Mouse (Mus musculus) liver (tissue): ENCODE measurements around the gene Fam19a5.
A peak's percentile ranks its signal among the peaks of the same experiment; 100 is the strongest.

Experiments
- DNase-seq: peaks from one replicate; pipeline ENCODE4 v3.0.0-alpha.2; 2020; ENCODE audit warnings: mixed read lengths

Fam19a5 gene

DNA sequence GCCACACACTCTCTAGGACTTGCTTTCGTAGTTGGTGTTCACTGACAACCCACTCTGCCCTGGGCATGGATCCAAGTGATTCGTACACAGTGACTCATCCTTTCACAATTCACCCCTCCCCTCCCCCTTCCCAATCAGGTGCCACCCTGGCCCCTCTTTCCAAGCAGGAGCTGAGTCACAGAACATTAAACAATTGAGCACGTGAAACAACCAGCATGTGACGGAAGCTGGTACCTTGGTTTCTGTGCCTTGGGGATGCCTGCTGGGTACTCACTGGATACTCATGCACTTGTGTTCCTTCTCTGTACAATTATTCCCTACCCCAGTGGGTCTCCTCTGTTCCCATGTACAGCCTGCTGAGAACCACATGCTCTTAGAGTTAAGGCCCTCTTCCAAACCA is 53.0 kb downstream of the Fam19a5 start:
- DNase-seq = no peak

DNA sequence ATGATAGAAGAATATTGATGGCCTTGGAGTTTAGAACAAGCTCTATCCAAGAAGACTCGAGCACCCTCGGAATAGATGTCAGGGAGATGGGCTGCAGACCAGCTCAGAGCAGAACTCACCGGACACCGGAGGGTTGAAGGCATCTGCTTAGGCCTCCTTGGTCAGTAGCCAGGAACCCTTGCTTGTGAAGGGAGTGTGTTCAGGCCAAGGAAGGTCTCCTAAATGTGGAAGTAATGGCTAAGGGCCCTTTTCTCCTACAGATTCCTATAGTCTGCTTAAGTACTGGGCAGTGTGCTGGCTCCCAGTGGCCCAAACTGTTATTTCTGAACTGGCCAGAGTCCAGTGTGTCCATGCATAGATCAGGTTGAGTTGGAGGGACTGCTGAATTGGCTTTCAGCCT is 53.7 kb downstream of the Fam19a5 start:
- DNase-seq = no peak

DNA sequence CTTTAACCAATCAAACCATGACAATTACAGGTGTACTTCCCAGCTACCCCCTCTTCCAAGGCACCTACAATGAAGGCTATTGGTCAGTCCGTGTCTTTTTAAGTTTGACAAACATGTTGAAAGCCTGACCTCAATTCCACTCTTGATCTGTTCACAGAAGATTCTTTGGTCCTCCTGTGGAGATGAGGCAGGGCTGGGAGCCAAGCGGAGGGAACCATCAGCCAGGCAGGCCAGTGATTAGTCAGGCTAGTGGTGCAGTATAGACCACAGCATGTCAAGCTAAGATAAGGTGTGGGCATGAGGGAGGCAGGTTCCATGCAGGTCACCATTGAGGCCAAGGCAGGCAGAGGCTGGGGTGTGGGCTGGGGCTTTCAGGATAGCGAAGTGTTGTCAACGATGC is 54.5 kb downstream of the Fam19a5 start:
- no peak for DNase-seq

DNA sequence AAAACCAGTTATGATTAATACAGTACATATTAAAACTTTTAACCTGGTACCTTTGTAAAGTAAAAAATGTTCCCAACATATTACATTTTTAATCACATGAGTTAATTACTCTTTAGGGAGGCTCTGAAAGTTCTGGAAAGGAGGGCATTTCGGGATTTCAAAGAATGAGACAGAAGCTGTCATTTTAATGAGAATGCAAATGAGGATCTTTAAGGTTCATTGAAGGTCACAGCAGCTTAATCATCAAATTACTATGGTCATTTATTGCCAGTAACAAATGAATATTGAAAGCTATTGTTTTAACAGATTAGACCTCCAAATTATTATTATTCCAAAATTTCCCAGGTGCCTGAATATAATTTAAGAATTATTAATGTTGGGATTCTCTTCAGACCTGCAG is 59.2 kb downstream of the Fam19a5 start:
- DNase-seq = no peak

DNA sequence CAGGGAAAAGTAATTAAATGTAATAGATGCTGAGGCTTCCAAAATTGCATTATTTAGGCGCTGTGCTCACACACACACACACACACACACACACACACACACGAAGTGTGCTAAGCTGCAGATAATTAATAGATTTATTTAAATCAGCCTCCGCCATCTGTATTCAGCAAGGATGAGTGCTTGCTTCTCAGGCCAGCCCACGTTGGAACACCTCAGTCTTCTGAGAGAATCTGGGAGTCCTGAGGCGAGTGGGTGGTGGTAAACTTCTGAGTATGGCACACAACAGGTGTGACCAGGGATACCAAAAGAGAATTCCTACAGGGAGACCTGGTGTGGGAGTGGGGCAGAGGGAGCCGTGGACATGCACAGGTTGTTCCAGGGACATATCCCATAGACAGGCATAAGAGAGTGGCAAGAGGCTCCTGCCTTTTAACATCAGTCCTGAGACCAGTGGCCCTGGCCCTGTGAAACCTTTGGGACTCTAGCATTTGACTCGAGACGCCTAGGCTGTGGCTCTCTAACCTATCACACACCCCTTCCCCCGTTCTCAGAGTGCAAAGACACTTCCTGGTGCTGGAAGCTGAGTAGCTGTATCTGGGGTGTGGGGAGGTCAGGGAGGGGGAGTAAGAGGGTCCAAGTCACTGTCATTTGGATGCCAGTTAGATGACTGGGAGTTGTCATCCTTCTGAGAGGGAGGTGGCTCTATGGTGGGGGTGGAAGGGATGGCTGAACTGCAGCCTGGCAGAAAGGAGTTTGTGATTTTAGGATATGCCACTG is 61.6 kb downstream of the Fam19a5 start:
- DNase-seq = no peak

DNA sequence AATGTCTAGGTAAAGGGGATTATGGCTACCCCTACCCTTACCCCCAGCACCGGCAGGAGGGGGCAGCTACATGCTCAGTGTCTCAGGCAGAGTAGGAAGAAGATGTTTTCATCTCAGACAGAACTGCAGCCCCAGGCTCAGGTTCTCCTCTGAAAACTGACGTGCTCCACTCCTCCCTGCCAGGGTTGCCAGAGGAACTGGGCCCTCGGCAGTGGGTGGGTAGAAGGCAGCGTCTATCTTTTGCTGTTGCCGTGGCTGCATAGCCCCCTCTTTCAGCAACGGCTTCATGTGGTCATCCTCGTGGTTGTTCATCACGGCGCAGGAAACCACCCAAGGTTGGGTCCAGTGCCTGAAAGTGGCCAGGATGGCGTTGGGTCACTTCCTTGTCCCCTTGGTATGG is 62.6 kb downstream of the Fam19a5 start:
- DNase-seq = no peak

DNA sequence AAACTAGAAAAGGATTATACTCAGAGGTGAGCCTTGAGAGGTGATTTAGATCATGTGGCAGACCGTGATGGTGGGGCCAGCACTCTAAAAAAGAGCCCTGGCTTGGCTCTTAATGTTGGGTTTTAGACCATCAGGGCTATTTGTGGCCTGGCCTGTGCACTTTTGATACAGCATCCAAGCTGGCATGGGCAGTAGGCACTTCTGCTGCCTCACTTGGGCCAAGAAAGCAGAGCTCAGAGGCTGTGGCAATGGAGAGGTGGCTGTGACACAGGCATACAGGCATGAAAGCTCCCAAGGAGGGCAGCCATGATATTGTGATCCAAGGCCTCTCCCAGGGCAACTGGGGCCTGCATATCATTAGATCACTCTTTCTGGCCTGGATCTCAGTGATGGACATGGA is 65.1 kb downstream of the Fam19a5 start:
- DNase-seq = no peak

DNA sequence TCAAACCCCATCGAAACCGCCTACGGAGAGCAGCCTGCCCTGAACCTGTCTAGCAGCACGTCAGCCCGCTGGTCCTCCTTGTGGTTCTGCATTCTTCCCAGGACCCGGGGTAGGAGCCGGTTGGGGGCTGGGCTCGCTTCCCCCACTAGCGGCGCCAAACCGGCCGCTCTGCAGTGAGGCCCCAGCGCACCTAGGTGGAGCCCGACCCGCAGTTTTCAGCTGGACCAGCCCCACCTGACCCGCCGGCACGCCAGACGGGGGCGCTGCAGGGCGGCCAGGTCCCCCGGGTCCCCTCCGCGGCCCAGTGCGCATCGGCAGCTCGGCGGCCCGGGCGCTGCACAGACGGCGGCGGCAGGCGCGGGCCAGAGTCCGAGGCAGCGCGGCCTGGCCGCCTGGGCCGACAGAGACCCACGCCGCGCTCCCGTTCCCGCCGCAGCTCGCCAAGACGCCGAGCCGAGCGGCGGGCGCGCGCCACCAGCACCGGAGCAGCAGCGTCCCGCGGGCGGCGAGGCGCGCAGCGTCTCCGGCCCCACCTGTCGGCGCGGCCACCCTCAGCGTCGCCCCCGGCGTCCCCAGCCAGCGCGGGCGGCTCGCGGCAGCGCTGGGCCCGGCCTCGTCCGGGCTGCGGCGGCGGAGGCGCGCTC is 80.0 kb downstream of the Fam19a5 start:
- DNase-seq = peak; percentile 72

DNA sequence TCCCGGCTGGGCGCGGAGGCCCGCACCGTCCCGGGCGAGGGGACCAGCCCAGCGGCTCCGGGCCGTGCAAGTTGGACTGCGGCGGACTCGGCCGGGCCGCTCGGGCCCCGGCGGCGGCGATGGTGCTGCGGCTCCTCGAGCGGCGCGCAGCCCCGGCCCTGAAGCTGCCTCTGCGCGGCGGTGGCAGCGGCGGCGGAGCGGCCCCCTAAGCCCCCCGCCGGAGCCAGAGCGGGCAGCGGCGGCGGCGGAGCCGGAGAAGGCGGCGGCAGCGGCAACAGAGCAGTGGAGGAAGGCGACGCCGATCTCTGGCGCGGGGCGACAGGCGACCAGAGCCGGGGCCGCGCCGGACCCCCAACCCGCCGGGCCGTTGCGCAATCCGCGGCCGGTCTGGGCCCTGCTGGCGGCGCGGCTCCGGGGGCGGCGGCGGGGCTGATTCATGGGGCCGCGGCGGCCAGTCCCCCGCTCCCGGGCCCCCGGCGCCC is 80.6 kb downstream of the Fam19a5 start:
- no peak for DNase-seq

DNA sequence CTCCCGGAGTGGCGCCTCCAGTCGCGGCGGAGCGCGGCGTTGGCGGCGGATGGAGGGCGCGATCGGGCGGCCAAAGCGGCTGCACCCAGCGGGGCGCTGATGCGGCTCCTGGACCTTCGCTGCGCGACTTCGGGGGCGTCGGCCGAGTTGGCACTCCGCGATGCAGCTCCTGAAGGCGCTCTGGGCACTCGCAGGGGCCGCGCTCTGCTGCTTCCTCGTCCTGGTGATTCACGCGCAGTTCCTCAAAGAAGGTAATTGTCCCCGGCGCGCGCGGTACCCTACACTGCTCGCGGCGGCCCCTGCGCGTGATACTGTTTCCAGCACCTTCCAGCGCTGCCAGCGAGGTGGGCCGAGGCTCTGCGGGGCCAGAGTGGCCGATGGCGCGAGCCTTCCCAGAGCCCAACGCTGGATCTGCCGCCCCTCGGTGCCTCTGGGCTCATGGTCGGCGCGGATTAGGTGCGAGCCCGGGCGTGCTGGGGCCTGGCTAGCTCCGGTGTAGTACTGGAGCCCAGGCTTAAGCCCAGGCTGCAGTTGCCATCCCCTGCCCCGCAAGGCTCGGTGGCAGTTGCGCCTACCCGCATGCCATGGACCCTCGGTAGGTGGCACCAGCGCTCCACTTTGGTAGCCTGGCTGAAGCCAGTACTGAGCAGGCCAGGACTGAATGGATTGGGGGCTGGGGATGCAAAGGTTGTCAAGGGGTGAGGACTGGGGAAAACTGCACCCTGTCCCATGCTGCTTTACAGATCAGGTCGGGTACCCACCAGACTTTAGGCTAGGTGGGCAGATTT is 81.3 kb downstream of the Fam19a5 start:
- peak; percentile 71 for DNase-seq

DNA sequence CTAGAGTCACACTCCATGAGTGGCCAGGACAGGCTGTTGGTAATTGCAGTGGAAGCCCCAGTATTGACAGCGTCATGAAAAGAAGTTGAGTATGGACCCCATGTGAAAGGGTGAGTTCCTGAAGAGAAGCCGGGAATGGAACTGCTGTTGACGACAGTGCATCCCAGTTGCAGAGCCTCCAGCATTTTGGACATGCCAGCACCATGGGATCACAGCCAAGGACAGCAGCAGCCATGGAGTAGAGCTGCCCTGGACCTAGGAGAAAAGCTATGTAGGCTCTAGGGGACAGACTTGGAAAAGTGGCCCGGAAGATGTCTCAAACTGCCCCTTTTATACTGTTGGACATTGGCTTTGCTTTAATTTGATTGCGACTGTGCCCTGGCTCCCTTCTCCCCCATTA is 91.2 kb downstream of the Fam19a5 start:
- DNase-seq = no peak

DNA sequence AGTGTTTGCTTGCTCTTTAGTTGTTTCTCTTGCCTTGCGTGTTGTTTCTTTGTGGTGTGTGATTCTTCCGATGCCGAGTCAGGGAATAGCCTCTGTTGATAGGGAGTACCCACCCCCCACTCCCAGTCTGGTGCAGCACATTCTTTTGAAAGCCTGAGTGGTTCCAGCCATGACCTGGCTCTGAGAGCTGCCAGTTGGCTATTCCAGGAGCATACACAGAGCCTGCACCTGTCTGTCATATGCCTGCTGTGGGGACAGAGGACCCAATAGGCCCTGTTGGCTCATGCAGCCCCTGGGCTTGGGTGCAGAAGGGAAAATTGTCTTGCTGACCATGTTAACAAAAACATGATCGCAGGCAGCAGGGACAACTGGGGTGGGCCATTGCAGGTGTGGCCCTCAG is 92.3 kb downstream of the Fam19a5 start:
- DNase-seq = no peak

DNA sequence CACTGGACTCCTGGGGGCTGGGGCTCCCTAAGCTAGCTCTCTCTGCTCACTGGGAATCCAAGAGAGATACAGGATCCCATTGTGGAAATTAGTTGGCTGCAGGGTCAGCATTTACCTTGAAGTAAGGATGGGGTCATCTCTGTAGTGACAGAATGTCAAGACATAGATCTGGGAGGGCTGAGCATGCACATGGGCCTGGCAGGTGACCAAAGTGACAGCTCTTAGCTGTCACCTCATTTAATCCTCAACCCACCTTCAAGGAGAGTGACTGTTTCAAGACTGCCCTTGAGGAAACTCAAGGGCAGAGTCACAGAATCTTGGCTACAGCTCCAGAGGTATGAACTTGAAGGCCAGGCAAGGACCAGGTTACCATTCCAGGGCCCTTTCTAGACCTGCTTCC is 93.1 kb downstream of the Fam19a5 start:
- no peak for DNase-seq

DNA sequence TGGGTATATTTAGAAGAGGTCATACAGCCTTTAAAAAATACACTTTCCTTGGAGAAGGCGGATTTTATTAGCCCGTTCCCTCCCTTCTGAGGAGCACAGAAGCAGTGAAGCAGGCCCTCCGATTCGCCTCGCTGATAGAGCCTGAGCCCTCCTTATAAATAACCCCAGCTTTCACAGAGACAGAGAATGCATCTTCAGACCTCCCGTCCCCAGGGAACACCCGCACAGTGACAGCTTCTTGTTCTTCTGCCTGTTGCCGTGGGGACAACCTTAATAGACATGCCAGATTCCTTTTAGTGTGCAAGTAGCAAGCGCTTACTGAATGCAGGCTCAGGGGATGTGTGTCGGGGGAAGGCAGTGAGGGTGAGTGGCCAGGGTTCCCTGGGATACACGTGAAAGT is 94.2 kb downstream of the Fam19a5 start:
- DNase-seq = no peak

DNA sequence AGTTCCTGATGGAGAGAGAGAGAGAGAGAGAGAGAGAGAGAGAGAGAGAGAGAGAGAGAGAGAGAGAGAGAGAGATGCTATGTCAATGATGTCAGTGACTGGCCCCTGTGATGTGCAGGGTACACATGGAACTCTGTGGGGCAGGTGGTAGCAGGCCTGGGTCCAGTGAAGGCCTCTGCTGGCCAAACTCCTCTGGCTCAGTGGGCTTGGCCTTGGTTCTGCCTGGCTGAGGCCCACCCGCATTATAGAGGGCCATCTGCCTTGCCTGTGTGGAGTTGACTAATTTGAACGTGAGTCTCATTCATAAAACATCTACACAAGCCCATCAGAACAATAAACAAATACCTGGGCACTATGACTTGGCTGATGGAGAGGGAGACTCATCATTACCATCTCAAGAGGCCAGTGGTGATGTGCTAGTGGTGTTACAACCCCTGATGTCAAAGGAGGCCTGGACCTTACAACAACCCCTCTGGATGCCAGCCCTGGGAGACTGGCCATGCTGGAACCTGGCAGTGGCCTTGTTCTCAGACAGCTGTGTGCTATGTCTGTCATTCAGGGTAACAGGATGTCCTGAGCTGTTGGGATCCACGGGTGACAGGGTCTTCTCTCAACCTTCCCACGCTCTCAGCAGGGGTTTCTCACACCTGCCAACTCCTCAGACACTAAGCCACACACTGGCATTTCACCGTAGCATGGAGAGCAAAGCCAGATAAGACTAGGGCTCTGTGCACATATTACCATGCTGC is 102.4 kb downstream of the Fam19a5 start:
- no peak for DNase-seq

DNA sequence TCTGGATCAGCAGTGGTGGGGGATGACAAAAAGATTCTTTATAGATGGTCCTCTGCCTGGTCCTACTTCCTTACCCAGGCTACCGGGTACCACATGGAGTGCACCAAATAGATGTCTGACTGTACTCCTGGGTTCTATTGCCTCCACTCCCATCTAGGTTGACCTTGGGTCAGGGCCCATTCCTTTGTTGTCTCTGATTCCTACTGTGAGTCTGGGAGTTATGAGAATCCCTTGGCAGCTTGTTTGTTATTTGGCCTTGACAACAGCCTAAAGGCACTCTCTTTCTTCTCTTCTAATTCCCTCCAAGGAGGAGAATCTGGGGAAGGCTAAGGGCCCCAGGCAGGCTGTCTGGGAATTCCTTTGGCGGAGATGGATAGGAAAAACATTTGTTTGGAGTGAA is 105.6 kb downstream of the Fam19a5 start:
- DNase-seq = no peak

DNA sequence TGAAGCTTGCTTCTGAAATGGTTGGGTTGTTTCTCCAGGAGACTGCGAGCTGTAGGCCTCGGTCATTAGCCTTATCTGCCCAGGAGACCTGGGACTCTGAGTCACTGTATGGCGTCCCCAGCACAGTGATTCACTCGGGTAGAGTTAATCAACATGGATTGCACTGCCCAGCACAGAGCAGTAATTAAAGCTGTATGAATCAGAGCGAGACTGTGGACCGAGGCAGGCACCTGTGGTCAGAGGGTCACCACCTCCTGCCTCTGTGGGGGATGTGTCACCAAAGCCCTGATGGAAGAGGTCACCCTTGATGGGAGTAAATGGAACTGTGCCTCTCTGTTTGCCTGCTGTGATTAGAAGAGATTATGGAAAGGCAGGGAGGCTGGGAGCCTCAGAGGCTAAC is 110.5 kb downstream of the Fam19a5 start:
- DNase-seq = no peak

DNA sequence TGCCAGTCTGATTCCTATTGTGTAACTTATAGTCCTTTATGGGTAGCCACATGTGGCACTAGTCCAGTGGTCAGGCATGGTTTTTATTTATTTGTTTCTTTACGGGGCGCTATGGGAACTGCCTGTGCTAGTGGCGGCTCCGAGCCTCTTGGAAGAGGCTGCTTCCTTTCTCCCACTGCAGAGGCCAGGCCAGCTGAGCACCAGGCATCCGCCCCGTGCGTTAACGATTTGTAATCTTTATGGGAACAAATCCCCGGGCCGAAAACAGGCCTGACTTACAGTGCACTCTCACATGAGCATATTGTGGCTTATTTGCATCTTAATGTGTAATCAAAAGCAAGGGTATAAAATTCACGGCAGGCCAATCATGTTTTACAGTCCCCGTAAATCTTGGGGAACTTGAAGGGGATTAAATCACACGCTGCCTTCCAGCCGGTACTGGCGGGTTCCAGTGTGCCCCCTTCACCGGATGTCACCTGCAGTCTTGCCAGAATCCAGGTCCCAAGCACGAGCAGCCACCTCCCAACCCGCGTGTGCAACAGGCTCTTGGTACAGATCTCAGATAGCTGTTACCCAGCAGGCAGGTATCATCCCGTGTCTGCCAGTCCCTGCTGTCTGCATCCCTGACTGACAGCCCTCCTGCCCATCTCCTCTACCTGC is 112.5 kb downstream of the Fam19a5 start:
- no peak for DNase-seq

DNA sequence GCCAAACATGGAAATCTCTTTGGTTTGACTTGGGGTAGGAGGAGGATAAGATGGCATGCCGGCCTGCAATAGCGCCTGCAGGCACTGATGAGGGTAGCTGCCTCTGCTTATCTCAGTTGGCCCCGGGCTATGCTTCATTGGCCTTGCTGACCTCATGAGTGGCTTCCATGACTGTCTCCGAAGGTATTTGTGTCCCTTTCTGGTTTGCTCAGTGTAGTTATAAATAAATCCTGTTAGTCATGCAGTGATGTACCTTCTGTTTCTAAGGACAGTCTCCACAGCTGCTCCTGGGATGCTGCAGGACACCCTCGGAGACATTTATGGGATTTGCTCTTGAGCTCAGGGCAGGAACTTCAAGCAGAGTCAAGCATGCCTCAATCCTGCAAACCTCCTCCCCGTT is 115.6 kb downstream of the Fam19a5 start:
- DNase-seq = no peak

DNA sequence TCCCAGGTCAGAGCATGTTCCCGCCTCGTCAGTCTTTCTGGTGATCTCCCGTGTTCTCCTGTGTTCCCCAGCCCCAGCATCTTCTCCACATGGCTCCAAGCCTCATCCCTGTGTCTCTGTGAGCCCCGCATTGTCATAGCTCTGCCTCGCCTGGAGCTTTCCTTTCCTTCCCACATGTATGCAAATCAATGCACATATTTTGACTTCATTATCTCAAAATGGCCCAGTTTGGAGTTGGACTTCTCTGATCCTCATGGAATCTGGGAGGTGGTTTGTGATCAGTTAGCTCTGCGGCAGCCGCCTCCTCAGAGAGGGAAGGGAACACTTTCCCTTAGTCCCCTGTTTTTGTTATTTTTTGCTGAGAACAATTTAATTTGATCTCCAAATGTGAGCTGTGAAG is 117.9 kb downstream of the Fam19a5 start:
- no peak for DNase-seq

DNA sequence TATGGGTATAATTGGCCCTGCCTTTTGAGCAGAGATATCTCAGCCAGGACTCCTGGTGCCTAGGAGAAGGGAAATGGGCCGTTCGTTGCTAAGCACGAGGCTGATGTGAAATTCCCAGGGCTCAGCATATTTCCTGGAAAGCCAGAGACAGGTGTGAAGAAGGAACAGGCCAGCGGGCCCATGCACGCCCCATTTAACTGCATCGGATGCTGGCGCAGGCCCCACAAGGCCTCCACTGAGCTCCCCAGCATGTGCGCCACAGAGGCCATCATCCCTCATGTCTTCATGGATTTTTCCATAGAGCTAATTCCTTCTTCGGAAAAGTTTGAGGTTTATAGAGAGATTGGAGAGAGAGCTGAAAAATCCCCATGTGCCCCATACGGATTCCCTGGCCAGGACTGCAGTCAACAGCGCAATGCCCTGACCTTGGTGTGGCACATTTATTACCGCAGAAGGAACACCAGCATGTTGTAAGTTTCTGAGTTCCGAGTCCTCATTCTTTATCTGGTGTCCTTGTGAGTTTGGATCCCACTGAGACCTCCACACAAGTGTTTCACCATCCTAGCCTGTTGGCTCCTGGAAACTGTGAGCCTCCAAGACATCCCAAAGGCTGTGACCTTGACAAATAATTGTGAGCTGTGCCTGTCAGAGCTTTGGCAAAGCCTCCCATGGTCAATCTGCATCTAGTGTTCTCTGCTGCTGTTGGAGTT is 122.1 kb downstream of the Fam19a5 start:
- no peak for DNase-seq

DNA sequence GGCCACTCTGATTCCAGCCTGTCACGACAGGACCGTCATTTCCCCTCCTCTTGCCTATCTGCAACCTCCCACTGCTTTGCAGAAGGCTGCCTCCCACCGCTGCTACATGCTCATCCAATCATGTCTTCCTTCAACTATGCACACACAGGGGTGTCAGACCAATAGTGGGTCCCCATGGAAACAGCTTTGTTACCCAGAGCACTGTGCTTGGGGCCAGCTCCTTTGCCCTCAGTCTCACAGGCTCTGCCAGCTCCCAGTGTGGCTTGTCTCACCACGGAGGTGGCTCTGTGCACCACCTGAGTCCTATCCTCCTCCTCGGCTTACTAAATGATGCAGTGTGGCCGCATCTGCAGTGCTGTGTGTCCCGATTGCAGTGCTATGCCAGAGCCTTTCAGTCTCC is 123.3 kb downstream of the Fam19a5 start:
- DNase-seq = no peak
